Mouse (Mus musculus): ENCODE measurements at regions not wholly inside any gene's neighbourhood (a gene's known extent, or its start where the extent isn't known, plus 50 kb on each side); places are given as distances from the start of the nearest gene placed in this dataset.

DNA sequence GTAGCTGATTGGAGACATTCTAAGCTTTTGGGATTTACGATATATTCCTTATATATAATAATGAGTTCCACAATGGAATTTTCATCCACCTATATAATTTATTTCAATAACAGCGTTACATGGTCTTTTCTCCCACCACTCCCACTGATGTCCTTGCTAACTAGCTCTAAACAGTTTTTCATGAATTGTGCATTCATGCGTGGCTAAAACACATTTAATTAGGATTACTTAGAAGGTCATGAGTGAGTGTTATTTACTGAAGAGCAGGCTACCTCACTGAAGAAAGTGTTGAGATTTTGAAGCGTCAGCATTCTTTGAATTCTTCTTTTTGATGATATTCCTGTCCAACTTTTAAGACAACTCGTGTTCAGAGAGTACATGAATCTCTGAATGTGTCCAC, 245.1 kb upstream of the Kcnj16 start:
- no peak for DNase-seq

DNA sequence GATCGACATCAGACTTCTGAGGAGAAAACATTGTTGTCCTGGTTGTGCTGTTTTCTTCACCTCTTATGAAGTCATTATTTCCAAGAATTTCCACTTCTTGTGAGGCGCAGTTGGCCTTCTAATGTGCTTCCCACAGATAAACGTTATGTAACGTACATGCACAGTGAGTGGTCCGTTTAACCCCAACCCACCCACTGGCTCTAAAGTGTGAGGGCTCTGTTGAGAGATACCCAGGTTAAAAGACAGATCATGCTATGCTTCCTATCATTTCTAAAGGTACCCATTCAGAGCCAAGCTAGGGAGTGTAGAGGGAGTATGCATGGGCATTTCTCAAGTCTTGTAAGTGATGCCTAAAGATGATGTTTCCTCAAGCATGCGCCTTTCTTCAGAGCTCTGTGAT, 243.9 kb upstream of the Kcnj16 start:
- DNase-seq: no peak

GRCm38 (mm10) chr11:110727357-110727961, 240.4 kb upstream of the Kcnj16 start:
- DNase-seq: no peak

DNA sequence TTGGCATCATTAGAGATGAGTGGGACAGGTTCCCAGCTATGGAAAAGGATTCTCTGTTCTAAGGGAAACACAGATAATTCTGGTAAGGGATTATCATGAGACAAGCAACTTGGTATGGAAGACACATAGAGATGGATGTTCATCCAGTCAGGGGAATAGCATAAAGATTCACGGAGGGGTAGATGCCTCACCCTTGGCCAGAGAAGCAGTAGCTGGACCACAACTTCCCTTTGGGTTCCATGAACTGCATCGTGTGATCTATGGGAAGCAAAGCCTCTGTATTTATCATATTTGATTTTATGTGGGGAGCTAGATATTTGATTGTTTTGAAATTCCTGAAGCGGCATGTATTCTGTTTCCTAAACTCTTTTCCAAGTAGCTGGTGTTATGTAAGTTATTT, 236.3 kb upstream of the Kcnj16 start:
- no peak for DNase-seq

GRCm38 (mm10) chr11:110774128-110774527, 193.7 kb upstream of the Kcnj16 start:
- no peak for DNase-seq

DNA sequence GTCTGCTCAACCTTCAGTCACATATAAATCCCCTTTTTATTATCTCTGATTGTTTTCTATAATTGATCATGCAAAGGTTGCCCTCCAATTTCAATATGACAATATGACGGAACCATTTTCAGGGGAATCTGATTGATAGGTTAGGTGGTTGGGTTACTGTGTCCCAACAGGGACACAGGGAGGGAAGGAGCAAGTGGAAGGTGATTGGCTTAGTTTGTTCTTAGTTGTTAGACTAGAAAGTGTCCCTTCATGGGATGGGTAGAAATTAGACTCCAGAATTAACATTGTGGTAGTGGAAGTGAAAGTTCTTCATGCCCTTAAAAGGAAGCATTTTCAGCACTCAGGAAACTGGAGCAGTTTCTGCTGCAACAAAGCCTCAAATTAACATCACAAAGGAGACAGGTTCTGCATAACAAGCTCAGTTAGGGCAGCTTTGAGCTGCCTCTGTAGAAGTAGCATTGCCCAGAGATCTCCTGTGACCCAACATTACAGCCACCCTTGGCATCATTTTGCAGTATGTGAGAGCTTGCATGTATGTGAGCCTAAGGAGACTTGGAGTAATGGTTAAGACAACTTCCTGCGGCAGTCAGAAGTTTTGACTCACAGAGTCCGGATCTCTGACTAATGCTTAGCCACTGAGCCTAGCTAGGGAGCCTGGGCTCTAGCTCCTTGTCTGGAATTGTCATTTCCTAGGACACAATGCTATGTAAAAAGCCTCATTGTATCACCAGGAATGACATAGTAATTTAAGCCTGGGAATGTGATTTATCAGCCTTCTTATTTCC, 186.1 kb upstream of the Kcnj16 start:
- DNase-seq: no peak

- DNase-seq: no peak
These were observed 178.3 kb upstream of the Kcnj16 start for GRCm38 (mm10) chr11:110789537-110789936.

DNA sequence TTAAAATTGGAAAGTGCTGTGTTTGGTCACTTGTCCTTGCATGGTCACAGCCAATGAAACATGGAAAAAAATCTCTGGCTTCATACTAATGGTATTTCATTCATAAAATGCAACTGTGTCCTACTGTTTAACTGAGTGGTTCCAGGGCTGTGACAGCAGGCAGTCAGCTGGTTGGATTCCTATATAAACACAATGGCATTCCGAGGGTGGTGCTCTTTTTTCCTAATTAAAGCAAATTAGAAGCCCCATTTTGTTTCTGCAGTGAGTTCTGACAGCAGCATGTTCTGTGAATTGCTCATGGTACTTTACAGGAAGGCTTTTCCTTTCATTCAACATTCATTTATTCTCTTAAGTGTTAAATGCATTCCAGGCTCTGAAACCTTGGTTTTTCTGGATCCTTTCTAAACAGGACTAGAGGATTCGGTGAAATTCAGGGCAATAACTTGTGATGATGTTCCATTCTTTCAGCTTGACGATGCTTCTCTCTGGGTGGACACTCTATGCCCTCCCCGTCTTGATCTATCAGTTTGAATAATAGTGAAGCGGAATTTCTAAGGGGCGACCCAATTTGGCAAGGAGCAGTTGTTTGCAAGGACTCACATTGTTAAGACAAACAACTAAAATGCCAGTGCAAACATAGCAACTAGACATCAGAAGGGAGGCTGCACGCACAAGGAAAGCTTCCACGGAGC, 167.8 kb upstream of the Kcnj16 start:
- DNase-seq: no peak

DNA sequence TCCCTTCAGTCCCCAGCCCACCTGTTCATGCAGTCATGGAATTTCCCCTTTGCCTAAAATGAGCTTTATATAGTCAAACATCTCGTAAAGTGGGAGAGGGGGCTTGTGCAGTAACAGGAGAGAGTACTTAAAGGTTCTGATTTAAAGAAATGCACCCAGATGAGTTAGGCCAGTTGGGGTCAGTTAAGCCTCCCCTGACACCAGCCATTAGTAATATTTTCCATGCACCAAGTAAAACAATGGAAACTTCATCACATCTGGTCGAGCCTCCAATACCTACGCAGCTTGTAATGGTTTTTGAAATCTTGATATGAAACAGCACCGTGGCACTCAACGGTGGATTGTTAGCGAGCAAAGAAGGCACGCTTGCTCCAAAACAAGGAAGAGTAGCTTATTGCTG, 165.8 kb upstream of the Kcnj16 start:
- DNase-seq: no peak

DNA sequence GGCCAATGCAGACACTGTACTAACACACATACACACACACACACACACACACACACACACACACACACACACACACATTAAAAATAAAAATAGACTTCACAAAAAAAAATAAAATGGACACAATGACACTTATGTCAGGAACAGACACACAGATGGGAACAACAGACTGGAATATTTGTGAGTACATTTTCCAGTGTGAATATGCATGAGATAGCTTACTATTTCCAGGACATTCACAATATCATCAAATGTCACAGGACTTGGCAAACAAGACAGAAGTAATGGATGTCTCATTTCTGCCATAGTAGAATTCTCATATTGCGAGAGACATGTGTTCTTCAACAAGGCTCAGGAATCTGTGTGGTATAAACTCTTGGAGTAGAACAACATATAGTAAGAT, 163.8 kb upstream of the Kcnj16 start:
- no peak for DNase-seq

DNA sequence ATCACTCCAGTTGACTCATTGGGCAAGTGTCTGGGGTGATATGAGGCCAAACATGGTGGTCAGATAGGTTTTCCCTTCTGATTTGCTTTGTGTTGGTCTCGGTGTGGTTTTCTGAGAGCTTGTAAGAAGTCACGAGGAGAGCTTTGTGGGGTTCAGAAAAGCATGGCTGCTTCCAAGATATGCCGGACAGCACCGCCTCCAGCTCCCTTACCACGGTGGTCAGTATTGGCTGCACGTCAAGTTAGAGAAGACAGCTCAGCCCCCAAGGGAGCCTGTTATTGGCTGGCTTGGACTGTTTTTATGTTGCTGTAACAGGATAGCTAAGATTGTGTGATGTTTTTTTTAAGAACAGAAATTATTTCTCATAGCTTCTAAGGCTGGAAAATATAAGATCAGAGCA, 154.7 kb upstream of the Kcnj16 start:
- DNase-seq: no peak

DNA sequence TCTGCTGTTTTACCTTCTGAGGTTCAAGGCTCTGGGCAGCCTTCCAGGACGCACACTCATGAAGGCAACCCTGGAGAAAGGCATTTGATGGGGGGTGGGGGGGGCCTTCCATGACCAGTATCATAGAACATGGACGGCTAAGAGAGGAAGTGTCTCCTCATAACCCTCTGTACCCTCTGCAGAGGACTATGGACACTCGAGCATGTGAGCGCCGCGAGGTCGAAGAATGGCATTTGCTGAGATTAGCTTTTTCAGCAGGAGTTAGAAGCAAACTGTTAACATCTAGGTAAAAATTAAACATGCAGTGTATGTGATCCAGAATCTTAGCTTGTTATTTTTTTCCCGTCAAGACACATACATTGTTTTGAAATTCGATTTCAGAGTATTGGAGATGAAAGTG, 153.1 kb upstream of the Kcnj16 start:
- DNase-seq: no peak

- DNase-seq: no peak
These were observed 152.6 kb upstream of the Kcnj16 start for GRCm38 (mm10) chr11:110815206-110815605.

DNA sequence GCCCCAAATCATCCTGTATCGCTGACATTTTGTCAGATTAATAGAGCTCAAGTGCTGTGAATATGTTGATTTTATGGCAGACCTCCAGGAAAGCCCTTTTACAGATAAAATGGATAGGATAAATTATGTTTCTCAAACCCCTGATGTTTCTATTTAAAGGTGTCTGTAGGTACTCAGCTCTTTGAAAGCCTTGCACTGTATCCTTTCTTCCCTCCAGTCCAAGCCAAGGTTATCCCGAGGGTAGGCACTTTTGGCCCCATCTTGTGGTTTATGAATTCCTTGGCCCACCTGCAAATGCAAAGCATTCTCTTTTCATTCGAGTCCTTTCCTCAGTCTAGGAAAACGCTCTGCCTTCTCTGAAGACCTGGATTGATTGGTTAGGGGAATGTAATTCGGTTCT, 139.2 kb upstream of the Kcnj16 start:
- no peak for DNase-seq

GRCm38 (mm10) chr11:110836688-110837087, 131.1 kb upstream of the Kcnj16 start:
- no peak for DNase-seq

- no peak for DNase-seq
These were observed 128.5 kb upstream of the Kcnj16 start for GRCm38 (mm10) chr11:110839316-110839715.

DNA sequence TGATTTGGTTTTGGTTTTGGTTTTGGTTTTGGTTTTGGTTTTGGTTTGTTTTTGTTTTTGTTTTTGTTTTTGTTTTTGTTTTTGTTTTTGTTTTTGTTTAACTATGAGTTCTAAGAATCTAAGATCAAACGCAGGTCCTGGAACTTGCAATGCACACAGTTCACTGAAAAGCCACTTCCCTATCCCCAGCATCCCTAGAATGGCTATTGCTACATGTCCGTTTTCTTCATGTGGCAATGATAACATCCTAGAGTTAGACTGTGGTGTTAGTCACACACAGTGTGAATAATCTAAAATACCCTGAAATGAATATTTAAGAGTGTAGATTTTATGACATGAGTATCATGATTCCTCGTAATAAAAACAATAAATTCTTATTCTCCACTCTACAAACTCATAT, 99.5 kb upstream of the Kcnj16 start:
- DNase-seq: no peak

GRCm38 (mm10) chr11:110870133-110870532, 97.7 kb upstream of the Kcnj16 start:
- no peak for DNase-seq

DNA sequence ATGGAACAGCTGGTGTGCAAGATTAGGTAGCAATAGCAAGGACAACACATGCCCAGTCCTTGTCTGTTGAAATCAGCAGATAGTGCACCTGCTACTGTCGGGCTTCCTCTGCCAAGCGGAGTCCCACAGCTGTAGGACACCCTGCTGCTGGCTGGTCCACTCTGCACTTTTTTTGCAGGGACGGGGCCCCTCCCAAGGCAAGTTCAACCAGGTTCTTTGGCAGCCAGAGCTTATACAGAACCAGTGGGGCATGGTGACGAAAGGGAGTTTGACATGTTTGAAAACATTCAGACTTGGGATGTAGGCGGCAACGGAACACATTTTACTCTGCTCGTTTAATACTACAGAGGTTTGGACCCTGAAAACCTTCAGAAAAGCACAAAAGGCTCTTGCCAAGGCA, 93.2 kb upstream of the Kcnj16 start:
- DNase-seq: no peak

- no peak for DNase-seq
These were observed 86.9 kb upstream of the Kcnj16 start for GRCm38 (mm10) chr11:110880971-110881370.

- no peak for DNase-seq
These were observed 78.3 kb upstream of the Kcnj16 start for GRCm38 (mm10) chr11:110889354-110890151.

DNA sequence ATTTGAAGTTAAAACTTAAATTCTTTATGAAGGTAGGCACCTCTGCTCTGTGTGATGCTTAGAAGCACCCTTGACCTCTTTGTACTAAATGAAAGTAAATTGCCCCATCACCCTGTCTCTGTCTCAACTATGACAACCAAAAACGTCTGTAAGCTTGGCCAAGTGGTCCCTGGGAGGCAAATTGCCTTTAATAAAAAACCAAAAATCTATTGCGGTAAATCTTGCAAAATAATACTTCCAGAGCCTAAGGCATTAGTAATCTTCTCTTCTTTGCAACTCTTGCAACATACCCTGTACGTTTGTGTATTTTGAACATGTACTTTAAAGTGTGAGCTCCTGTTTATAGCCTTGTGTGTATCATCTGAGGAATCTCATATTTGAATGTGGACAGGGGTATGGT, 77.4 kb upstream of the Kcnj16 start:
- no peak for DNase-seq

DNA sequence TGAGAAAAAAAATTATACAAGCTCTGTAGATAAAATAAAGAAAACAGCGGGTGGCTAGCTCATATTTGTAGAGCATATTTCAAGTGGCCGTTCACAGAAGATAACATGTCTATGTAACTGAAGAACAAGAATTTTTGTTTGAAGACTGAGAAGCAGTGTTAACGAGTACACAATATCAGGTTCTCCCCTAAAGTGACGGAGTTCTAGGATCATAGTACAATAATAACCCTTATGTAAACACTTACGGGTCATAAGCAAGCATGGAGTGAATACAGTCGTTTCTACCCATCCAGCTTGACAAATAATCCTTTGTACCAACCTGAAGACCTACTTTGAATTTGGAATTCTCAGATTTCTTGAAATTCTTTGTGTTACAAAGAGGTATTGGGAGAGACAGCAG, 64.9 kb upstream of the Kcnj16 start:
- no peak for DNase-seq
